Mouse (Mus musculus) embryonic facial prominence, embryonic 13.5 days (tissue): ENCODE data around the gene P2rx5. TPM values are rescaled to one million over a fixed set of nuclear protein-coding genes. Genes with fewer than 3 reads are reported as not detected.

Experiments
- ATAC-seq: fragments of 200-750 bp; cut with Nextera tagmentation; 2 replicates; pipeline ENCODE4 v1.8.0; 2017; ENCODE audit warnings: low read depth; ENCODE audit not compliant: insufficient number of reproducible peaks, insufficient read depth, low FRiP score, low TSS enrichment
- H3K27ac ChIP-seq: fragments of 300-500 bp; sonication (generic); 2 replicates; pipeline ENCODE4 v1.5.1; 2015; ENCODE audit warnings: moderate library complexity, mild to moderate bottlenecking, inconsistent platforms
- H3K27me3 ChIP-seq: fragments of 300-500 bp; sonication (generic); 2 replicates; pipeline ENCODE4 v1.6.1; 2015; ENCODE audit warnings: mild to moderate bottlenecking, inconsistent platforms
- H3K36me3 ChIP-seq: fragments of 300-500 bp; sonication (generic); 2 replicates; pipeline ENCODE4 v1.6.1; 2015; ENCODE audit warnings: mild to moderate bottlenecking, inconsistent platforms
- H3K4me1 ChIP-seq: fragments of 300-500 bp; sonication (generic); 2 replicates; pipeline ENCODE4 v1.6.1; 2015; ENCODE audit warnings: inconsistent platforms
- H3K4me2 ChIP-seq: fragments of 300-500 bp; sonication (generic); 2 replicates; pipeline ENCODE4 v1.6.1; 2015; ENCODE audit warnings: moderate library complexity, mild to moderate bottlenecking, inconsistent platforms
- H3K4me3 ChIP-seq: fragments of 300-500 bp; sonication (generic); 2 replicates; pipeline ENCODE4 v1.5.1; 2015; ENCODE audit warnings: mild to moderate bottlenecking, inconsistent platforms
- H3K9ac ChIP-seq: fragments of 300-500 bp; sonication (generic); 2 replicates; pipeline ENCODE4 v1.6.1; 2015; ENCODE audit warnings: mild to moderate bottlenecking, inconsistent platforms
- H3K9me3 ChIP-seq: fragments of 300-500 bp; sonication (generic); 2 replicates; pipeline ENCODE4 v1.6.1; 2016; ENCODE audit warnings: inconsistent platforms
- WGBS: fragments of 180-500 bp; shearing (Covaris S2); methylation state at CpG from one replicate; pipeline ENCODE4 v1.1.7; 2015; ENCODE audit warnings: mixed read lengths; 5-methylcytosine and 5-hydroxymethylcytosine counted together
- polyA plus RNA-seq: library from polyadenylated mRNA; unstranded; fragments of >200 nt; fragmentation: Nextera tagmentation; extraction: Ambion mirVana; gene quantifications from 2 replicates; pipeline ENCODE4 v1.2.1, GENCODE M21; 2015

P2rx5 gene
- polyA plus RNA-seq, 1 experiment from 2014 or later = 0.25 TPM

DNA sequence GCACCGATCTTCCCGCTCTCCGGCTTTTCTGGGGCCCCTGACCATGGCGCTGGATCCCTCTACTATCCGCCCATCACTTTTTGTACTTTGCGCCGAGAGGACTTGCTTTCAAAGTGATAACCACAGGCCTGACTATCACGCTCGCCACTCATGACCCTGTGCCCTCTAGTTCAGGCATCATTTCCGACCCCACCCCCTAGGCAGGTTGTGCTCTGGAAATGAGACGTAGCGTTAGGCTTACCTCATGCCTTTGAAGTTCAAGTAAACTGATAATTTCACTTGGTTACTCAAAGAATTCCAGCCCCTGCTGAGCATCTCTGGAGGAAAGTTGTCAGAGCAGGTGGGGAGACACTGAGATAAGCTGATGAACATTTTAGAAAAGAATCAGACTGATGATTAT, 39.7 kb downstream of the P2rx5 start:
- peaks cover 20% of the 10 kb centered on the region for H3K4me1 ChIP-seq
- H3K4me2 ChIP-seq = peak overlapping the region; percentile 95
- no peaks in the 10 kb centered on the region for H3K9me3 ChIP-seq
- H3K27ac ChIP-seq = no peak overlapping the region
- peaks cover 12% of the 10 kb centered on the region for H3K36me3 ChIP-seq
- peak overlapping the region; percentile 79 for H3K9ac ChIP-seq
- no peaks in the 10 kb centered on the region for H3K27me3 ChIP-seq
- 3% methylated on average over 12 of the region's 12 CpGs for WGBS
- H3K4me3 ChIP-seq = peak overlapping the region; percentile 73
- no peak for ATAC-seq

GRCm38 (mm10) chr11:73201021-73201420, 40.8 kb downstream of the P2rx5 start:
- no peaks in the 10 kb centered on the region for H3K9me3 ChIP-seq
- ATAC-seq = no peak
- no peak overlapping the region for H3K4me2 ChIP-seq
- no peaks in the 10 kb centered on the region for H3K27me3 ChIP-seq
- H3K4me3 ChIP-seq = no peak overlapping the region
- H3K36me3 ChIP-seq = peaks cover under 1% of the 10 kb centered on the region; the same call in 1 of the 2 replicates
- no peak overlapping the region for H3K27ac ChIP-seq
- 59% methylated on average over 2 of the region's 2 CpGs for WGBS
- no peak overlapping the region for H3K9ac ChIP-seq
- peaks cover 20% of the 10 kb centered on the region for H3K4me1 ChIP-seq

DNA sequence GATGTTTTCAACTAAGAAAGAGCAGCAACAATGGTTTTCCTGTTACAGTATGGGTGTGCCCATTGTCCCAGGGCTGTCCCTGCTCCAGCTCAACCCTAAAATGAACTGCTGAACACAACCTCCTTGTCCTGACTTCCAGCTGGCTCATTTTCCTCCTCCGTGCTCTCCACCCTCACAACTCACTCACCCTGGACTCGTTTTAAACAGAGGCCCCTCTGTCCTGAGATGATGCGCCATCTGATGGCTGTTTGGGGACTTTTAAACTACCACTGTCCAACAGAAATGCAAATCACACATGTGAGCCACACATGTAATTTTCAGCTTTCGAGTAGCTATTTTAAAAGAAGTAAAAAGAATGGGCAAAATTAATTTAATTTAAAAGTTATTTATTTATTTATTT, 41.4 kb downstream of the P2rx5 start:
- Histone ChIP-seq H3K36me3 (no peaks in the 10 kb centered on the region), H3K4me2 (no peak overlapping the region), H3K4me1 (peaks cover 20% of the 10 kb centered on the region), H3K9ac (no peak overlapping the region), H3K27me3 (no peaks in the 10 kb centered on the region), H3K9me3 (no peaks in the 10 kb centered on the region), H3K27ac (no peak overlapping the region), H3K4me3 (no peak overlapping the region)
- WGBS = 23% methylated on average over 4 of the region's 4 CpGs
- no peak for ATAC-seq

GRCm38 (mm10) chr11:73203895-73204294, 43.7 kb downstream of the P2rx5 start:
- Histone ChIP-seq H3K9ac (no peak overlapping the region), H3K4me2 (no peak overlapping the region), H3K4me1 (peaks cover 7% of the 10 kb centered on the region; the same call in 1 of the 2 replicates), H3K27ac (no peak overlapping the region), H3K4me3 (no peak overlapping the region), H3K36me3 (no peaks in the 10 kb centered on the region), H3K9me3 (no peaks in the 10 kb centered on the region), H3K27me3 (no peaks in the 10 kb centered on the region)
- no peak for ATAC-seq
- 85% methylated on average over 8 of the region's 8 CpGs for WGBS

DNA sequence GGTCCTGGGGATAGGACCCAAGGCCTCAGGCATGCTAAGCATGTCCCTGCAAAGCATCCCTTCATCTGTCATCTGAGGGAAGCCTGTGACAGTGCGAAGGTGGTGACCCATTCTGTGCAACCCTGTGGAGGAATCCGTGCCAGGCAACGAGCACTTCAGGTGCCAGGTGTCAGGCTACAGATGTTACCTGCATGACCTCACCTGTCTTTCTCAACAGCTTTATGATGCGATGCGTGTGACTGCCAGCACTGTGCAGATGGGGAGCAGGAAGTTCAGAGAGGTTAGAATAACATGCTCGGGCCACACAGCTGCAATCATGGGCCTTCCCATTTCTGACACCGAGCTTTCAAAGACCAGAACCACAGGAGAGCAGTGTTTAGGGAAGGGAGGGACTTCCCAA, 45.0 kb downstream of the P2rx5 start:
- Histone ChIP-seq H3K9ac (no peak overlapping the region), H3K4me1 (no peaks in the 10 kb centered on the region), H3K4me2 (no peak overlapping the region), H3K27me3 (no peaks in the 10 kb centered on the region), H3K9me3 (no peaks in the 10 kb centered on the region), H3K36me3 (no peaks in the 10 kb centered on the region), H3K4me3 (no peak overlapping the region), H3K27ac (no peak overlapping the region)
- no peak for ATAC-seq
- 65% methylated on average over 7 of the region's 7 CpGs for WGBS

GRCm38 (mm10) chr11:73207621-73208020, 47.4 kb downstream of the P2rx5 start:
- no peaks in the 10 kb centered on the region for H3K4me1 ChIP-seq
- H3K9me3 ChIP-seq = no peaks in the 10 kb centered on the region
- H3K9ac ChIP-seq = no peak overlapping the region
- H3K4me3 ChIP-seq = no peak overlapping the region
- no peak overlapping the region for H3K4me2 ChIP-seq
- 78% methylated on average over 2 of the region's 2 CpGs for WGBS
- H3K36me3 ChIP-seq = no peaks in the 10 kb centered on the region
- no peak overlapping the region for H3K27ac ChIP-seq
- no peak for ATAC-seq
- no peaks in the 10 kb centered on the region for H3K27me3 ChIP-seq

GRCm38 (mm10) chr11:73213956-73214355, 53.7 kb downstream of the P2rx5 start:
- Histone ChIP-seq H3K9ac (no peak overlapping the region), H3K27ac (no peak overlapping the region), H3K9me3 (no peaks in the 10 kb centered on the region), H3K4me2 (no peak overlapping the region), H3K36me3 (no peaks in the 10 kb centered on the region), H3K4me3 (no peak overlapping the region), H3K27me3 (no peaks in the 10 kb centered on the region), H3K4me1 (no peaks in the 10 kb centered on the region)
- ATAC-seq = no peak
- WGBS = 75% methylated on average over 3 of the region's 3 CpGs

DNA sequence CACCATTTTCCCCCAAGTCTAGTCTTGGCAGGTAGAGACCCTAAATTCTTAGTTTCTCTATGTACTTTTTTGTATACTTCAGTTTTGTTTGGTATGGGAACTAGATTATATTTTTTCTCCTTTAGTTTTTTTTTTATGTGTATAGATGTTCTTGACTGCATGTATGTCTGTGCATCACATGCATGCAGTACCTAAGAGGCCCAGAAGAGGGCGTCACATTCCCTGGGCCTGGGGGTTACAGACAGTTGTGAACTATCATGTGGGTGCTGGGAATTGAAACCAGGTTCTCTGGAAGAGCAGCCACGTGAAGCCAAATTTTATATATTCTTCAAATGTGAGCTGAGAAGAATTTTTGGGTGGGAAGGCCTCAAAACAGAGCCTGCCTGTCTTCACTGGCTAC, 59.5 kb downstream of the P2rx5 start:
- no peaks in the 10 kb centered on the region for H3K4me1 ChIP-seq

DNA sequence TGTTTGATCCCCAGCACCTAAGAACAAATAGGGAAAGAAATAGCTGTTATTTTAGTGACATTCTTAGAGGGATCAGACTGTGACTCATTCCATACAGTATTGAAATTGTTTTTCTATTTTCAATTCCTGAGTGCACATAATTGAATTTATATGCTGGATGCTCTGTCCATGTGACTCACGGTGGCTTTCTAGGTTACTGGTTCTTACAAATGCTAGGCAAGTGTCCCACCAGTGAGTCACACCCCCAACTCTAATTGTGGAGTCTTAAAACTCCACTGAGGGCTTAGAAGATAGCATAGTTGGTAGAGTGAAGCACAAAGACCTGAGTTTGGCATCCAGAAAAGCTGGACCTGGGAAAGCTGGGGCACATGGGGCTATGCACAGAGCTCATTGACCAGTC, 60.4 kb downstream of the P2rx5 start:
- WGBS = 84% methylated on average over 1 of the region's 1 CpGs

More for the DNA sequence above, 59.5 kb downstream of the P2rx5 start:
- Histone ChIP-seq H3K4me2 (no peak overlapping the region), H3K4me3 (no peak overlapping the region), H3K36me3 (no peaks in the 10 kb centered on the region), H3K27ac (no peak overlapping the region), H3K9ac (no peak overlapping the region), H3K27me3 (no peaks in the 10 kb centered on the region), H3K9me3 (no peaks in the 10 kb centered on the region)
- ATAC-seq = no peak
- 51% methylated on average over 2 of the region's 2 CpGs for WGBS

More for the DNA sequence above, 60.4 kb downstream of the P2rx5 start:
- Histone ChIP-seq H3K9ac (no peak overlapping the region), H3K4me1 (no peaks in the 10 kb centered on the region), H3K36me3 (no peaks in the 10 kb centered on the region), H3K27me3 (no peaks in the 10 kb centered on the region), H3K4me3 (no peak overlapping the region), H3K9me3 (no peaks in the 10 kb centered on the region), H3K27ac (no peak overlapping the region), H3K4me2 (no peak overlapping the region)
- no peak for ATAC-seq

Other genes starting within 250 kb of the P2rx5 start
- 1.3 and 1.6 TPM in 2 replicates for gene Atp2a3, start 199.3 kb upstream of the P2rx5 start, polyA plus RNA-seq
- 0.96 and 1.0 TPM in 2 replicates for gene P2rx1, start 161.3 kb upstream of the P2rx5 start, polyA plus RNA-seq
- 8.4 and 8.6 TPM in 2 replicates for gene Camkk1, start 141.4 kb upstream of the P2rx5 start, polyA plus RNA-seq
- 14.4 and 14.5 TPM in 2 replicates for gene Ncbp3, start 112.6 kb upstream of the P2rx5 start, polyA plus RNA-seq
- gene Itgae, start 69.8 kb upstream of the P2rx5 start, polyA plus RNA-seq = 0.22 and 0.32 TPM in 2 replicates
- 14.6 and 16.2 TPM in 2 replicates for gene Haspin, start 22.1 kb upstream of the P2rx5 start, polyA plus RNA-seq
- gene Emc6, start 16.6 kb downstream of the P2rx5 start, polyA plus RNA-seq = 94.3 and 102 TPM in 2 replicates
- gene Tax1bp3, start 16.7 kb downstream of the P2rx5 start, polyA plus RNA-seq = 199 and 208 TPM in 2 replicates
- gene Ctns, start 38.6 kb downstream of the P2rx5 start, polyA plus RNA-seq = 23.5 and 23.6 TPM in 2 replicates
- 1.6 and 1.9 TPM in 2 replicates for gene Shpk, start 39.0 kb downstream of the P2rx5 start, polyA plus RNA-seq
- 0.11 TPM in 1 of 2 replicates, not detected in the other for gene Trpv1, start 73.9 kb downstream of the P2rx5 start, polyA plus RNA-seq
- gene Trpv3, start 107.0 kb downstream of the P2rx5 start, polyA plus RNA-seq = 0.12 and 0.15 TPM in 2 replicates
- 0.42 and 1.7 TPM in 2 replicates for gene Aspa, start 169.2 kb downstream of the P2rx5 start, polyA plus RNA-seq
- not detected in 2 replicates for gene Gm49340, start 169.3 kb downstream of the P2rx5 start, polyA plus RNA-seq
- gene Spata22, start 169.3 kb downstream of the P2rx5 start, polyA plus RNA-seq = not detected in 2 replicates
- gene Olfr20, start 190.4 kb downstream of the P2rx5 start, polyA plus RNA-seq = not detected in 2 replicates
- gene Olfr376, start 210.8 kb downstream of the P2rx5 start, polyA plus RNA-seq = not detected in 2 replicates
- gene Olfr1, start 239.2 kb downstream of the P2rx5 start, polyA plus RNA-seq = not detected in 2 replicates